Comparison of ENCODE assay signal across 23 mouse cellular contexts in the genomic region with DNA sequence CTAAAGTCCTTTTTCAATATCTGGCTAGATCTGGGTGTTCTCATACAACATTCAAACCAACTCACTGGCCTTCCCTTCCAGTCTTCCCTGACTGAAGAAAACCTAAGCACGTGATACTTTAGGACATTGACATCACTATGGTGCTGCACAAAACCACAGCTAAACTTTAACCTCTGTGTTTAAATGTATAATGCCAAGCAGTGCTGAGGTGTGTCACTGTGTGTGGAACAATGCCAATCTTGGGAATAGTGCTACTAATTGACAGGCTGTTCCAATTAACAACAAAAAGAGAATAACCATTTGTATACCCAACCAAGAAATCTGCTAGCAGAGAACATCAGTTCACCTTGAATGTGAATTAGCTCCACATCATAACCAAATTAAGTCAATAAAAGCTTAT.
"Had no signal": no experiment of that assay in that cellular context is flagged by ENCODE, and none has a peak within 500 bp of the region (broad histone marks: within the 10 kb centered on the region; RNA-seq: fewer than 3 reads in every experiment).

No protein-coding gene starts in this region.

- DNase-seq: gastrocnemius, postnatal 14 days; gastrocnemius, postnatal 36 days; heart, adult 18-20 months; heart, postnatal 10 days; kidney, adult 11 months; kidney, adult 2 months; kidney, adult 9 months; kidney, postnatal 14 days; layer of hippocampus, adult 9-11 months; layer of hippocampus, postnatal 36 days; left cerebral cortex, postnatal 4 days had no signal

- H3K27ac ChIP-seq: heart, embryonic 10.5 days; hindbrain, embryonic 13.5 days; hindbrain, embryonic 15.5 days; hindbrain, postnatal 0 days; kidney, embryonic 15.5 days; kidney, postnatal 0 days; limb, embryonic 13.5 days; limb, embryonic 15.5 days; liver, embryonic 12.5 days; liver, embryonic 14.5 days had no signal

- H3K4me3 ChIP-seq: heart, embryonic 10.5 days; heart, embryonic 12.5 days; hindbrain, embryonic 13.5 days; hindbrain, embryonic 15.5 days; kidney, embryonic 15.5 days; limb, embryonic 13.5 days; limb, embryonic 15.5 days; liver, embryonic 12.5 days had no signal

- ATAC-seq: hindbrain, postnatal 0 days; intestine, embryonic 16.5 days; liver, embryonic 12.5 days had no signal

- H3K27me3 ChIP-seq: heart, embryonic 12.5 days; hindbrain, embryonic 13.5 days; hindbrain, embryonic 15.5 days; kidney, embryonic 15.5 days; limb, embryonic 13.5 days; limb, embryonic 15.5 days; liver, embryonic 12.5 days had no signal

- H3K9me3 ChIP-seq: heart, embryonic 10.5 days; heart, embryonic 12.5 days; hindbrain, embryonic 13.5 days; hindbrain, embryonic 15.5 days; kidney, embryonic 15.5 days; limb, embryonic 13.5 days; limb, embryonic 15.5 days; liver, embryonic 12.5 days had no signal

- H3K9ac ChIP-seq: heart, embryonic 12.5 days; hindbrain, embryonic 13.5 days; hindbrain, embryonic 15.5 days; kidney, embryonic 15.5 days; limb, embryonic 13.5 days; limb, embryonic 15.5 days; liver, embryonic 12.5 days; liver, embryonic 14.5 days had no signal

- H3K4me2 ChIP-seq: heart, embryonic 12.5 days; hindbrain, embryonic 13.5 days; hindbrain, embryonic 15.5 days; kidney, embryonic 15.5 days; limb, embryonic 13.5 days; limb, embryonic 15.5 days; liver, embryonic 12.5 days had no signal

- H3K36me3 ChIP-seq: hindbrain, embryonic 15.5 days had no signal

- H3K4me1 ChIP-seq: heart, embryonic 10.5 days; heart, embryonic 12.5 days; hindbrain, embryonic 13.5 days; hindbrain, embryonic 15.5 days; kidney, embryonic 15.5 days; limb, embryonic 13.5 days; limb, embryonic 15.5 days; liver, embryonic 12.5 days had no signal
